Mouse (Mus musculus): Measurements from ENCODE around the gene Gm20388. TPM values are rescaled to one million over a fixed set of nuclear protein-coding genes. Genes with fewer than 3 reads are reported as not detected.

The Gm20388 gene
- polyA plus RNA-seq, 1 experiment from 2014 or later, result 5.5 TPM

DNA sequence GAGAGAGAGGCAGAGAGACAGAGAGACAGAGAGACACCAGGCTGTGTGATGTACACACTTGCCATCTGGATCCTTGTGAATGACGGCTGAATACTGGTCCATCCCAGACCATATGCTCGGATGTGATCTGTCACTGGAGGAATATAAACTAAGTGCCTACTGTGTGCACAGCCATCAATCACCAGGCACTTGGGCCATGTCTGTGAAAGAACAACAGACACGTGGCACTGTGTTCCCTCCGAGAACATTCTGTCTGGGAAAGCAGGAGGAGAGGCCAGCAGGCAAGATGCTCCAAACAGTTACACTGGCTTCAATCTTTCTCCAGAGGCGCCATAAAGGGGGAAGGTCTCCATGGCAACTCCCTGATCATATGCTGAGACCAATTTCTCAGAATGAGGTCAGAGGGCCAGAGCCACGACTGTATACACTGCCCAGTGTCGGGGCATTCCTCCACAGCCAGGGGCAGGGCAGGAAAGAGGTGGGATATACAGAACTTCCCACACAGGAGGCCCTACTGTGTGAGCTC, 269.9 kb downstream of the Gm20388 start:
- no peak overlapping the region for H3K4me2 ChIP-seq
- no peaks in the 10 kb centered on the region for H3K9me3 ChIP-seq
- H3K36me3 ChIP-seq, result no peaks in the 10 kb centered on the region
- no peak for ATAC-seq (ENCODE audit: borderline replicate concordance, extremely low read depth, low FRiP score, low TSS enrichment)
- H3K27ac ChIP-seq, result no peak overlapping the region
- peaks cover 18% of the 10 kb centered on the region for H3K27me3 ChIP-seq
- no peak overlapping the region for H3K9ac ChIP-seq
- H3K4me1 ChIP-seq, result peaks cover 54% of the 10 kb centered on the region
- no peak overlapping the region for H3K4me3 ChIP-seq
- 35% methylated on average over 7 of the region's 7 CpGs for WGBS

DNA sequence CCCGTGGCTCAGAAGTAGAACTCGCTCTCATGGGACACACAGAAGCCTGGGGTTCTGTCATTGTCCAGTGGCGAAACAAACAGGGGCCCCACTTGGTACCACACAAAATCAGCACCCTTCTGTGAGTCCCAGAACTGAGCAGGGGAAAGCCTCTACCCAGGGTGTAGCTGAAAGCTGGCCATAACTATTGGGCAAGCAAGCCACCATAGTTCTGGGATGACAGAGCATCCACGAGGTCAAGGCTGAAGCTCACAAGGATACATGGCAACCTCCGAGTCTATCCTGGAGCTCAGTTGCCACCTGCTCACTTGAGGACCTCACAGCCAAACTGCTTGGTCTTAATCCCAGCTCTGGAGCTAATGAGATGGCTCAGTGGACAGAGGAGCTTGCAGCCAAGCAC, 270.6 kb downstream of the Gm20388 start:
- no peak overlapping the region for H3K4me3 ChIP-seq
- H3K9ac ChIP-seq, result no peak overlapping the region
- H3K36me3 ChIP-seq, result no peaks in the 10 kb centered on the region
- H3K4me2 ChIP-seq, result no peak overlapping the region
- ATAC-seq (ENCODE audit: borderline replicate concordance, extremely low read depth, low FRiP score, low TSS enrichment), result no peak
- H3K4me1 ChIP-seq, result peaks cover 62% of the 10 kb centered on the region
- peaks cover 15% of the 10 kb centered on the region for H3K27me3 ChIP-seq
- 76% methylated on average over 5 of the region's 5 CpGs for WGBS
- H3K27ac ChIP-seq, result no peak overlapping the region
- no peaks in the 10 kb centered on the region for H3K9me3 ChIP-seq

DNA sequence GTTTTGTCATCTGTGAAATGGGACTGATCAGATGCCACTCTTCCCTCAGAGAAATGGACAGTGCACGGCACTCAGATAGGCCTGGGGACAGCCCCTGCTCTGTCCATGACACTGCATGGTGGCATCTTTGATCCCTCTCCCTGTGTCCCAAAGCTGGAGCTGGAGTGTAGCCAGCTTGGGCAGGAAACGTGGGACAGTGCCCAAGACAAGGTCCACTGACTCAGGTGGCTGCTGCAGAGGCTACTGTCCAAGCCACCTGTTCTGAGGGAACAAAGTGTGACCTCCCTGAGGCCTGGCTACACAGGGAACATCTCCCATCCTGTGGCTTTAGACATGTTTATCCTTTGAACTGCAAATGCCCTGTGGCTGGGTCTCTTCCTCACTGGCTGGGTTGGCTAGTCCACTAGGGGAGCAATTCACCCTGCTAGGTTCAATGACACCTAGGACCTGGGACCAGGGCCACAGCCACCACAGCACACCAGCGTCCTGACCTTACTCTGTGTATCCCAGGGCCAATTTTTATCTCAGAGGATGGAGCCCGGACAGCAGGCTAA, 271.3 kb downstream of the Gm20388 start:
- Histone ChIP-seq H3K36me3 (no peaks in the 10 kb centered on the region), H3K4me2 (no peak overlapping the region), H3K9ac (no peak overlapping the region), H3K4me3 (no peak overlapping the region), H3K4me1 (peaks cover 63% of the 10 kb centered on the region), H3K27me3 (peaks cover 10% of the 10 kb centered on the region; the same call in 1 of the 2 replicates), H3K9me3 (no peaks in the 10 kb centered on the region), H3K27ac (no peak overlapping the region)
- no peak for ATAC-seq (ENCODE audit: borderline replicate concordance, extremely low read depth, low FRiP score, low TSS enrichment)
- 61% methylated on average over 4 of the region's 4 CpGs for WGBS

DNA sequence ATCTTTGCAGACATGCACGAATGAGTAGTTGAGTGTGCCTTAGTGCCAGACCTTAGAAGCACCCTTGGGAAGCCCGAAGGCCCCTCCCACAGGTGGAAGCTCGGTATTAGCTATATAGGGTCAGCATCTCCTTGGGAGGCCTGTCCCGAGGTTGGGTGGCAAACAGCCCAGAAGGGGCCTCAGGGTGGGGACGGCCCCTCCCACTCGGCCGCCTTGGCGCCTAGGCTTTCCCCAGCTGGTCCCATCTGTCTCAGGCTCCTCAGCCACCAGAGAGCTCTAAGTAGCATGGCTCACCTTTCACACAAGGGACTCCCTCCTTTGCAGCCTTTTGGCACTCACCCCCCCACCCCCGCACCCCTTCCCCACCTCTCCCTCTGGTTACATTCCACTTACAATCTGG, 273.7 kb downstream of the Gm20388 start:
- peaks cover 61% of the 10 kb centered on the region for H3K4me1 ChIP-seq
- 0 out of 2 replicates have a peak, but pooled peaks have one; percentile 25 for ATAC-seq (ENCODE audit: borderline replicate concordance, extremely low read depth, low FRiP score, low TSS enrichment)
- no peaks in the 10 kb centered on the region for H3K9me3 ChIP-seq
- WGBS, result 14% methylated on average over 9 of the region's 9 CpGs
- H3K36me3 ChIP-seq, result no peaks in the 10 kb centered on the region
- H3K9ac ChIP-seq, result no peak overlapping the region
- H3K27ac ChIP-seq, result peak overlapping the region; percentile 80; the same call in 1 of the 2 replicates
- no peak overlapping the region for H3K4me3 ChIP-seq
- peak overlapping the region; percentile 18; the same call in 1 of the 2 replicates for H3K4me2 ChIP-seq
- H3K27me3 ChIP-seq, result no peaks in the 10 kb centered on the region

DNA sequence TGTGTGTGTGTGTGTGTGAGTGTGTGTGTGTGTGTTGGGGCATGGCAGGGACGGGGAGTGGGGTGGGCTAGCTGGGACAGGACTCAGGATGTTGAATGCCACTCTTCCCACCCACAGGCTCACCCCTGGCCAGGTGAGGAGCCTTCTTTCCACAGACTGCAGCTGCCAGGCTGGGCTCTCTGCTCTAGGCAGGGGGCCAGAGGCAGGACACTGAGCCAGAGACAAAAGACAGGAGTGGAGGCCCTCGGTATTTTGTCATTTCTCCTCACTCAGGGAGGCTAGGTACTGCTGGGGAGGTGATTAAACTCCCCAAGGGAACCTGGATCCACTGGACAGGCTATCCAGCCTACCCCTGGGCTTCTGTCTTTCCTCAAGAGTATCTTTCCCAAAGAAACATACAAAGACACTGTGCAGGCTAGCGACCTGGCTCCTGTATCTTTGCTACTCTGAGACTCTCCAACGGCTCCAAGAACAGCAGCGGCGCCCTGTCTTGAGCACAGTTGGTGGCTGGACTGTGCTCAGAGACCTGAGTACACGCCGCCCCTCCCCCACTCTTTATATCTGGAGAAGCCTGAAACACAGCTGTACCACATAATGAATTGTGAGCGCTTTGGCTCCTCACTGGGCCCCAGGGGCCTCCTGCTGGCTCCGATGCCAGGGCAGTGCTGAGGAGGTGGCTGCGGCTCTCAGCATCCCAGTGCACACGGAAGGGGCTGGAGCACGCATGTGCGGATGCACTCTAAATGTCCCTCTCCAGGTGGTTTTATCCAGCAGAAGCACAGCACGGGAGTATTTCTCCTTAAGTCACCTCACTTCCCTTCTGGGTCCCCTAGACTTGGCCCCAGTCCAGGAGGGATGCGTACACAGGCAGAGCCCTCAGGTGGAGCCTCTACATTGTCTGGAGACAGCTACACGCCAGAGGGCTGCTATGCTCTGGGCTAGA, 274.5 kb downstream of the Gm20388 start:
- 0 out of 2 replicates have a peak overlapping the region, but pooled peaks have one; percentile 9 for H3K9ac ChIP-seq
- peak; percentile 24; the same call in 1 of the 2 replicates for ATAC-seq (ENCODE audit: borderline replicate concordance, extremely low read depth, low FRiP score, low TSS enrichment)

DNA sequence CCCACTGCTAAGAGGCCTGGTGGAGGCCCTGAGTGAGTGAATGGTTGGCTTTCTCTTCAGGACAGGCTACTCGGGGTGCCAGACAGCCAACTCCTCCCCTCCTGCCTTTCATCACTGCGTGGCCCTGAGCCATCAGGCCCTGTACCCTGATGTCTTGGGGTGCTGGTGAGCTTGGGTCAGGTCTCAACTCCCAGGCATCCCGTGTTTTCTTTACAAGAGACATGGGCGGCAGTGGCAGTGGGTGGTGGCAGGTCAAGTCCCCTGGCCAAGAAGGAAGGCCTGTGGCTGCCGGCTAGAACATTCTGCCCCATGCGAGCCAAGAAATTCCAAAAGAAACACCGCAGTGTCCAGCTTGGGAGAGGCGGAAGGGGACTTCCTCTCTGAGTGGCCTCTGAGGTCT, 275.8 kb downstream of the Gm20388 start:
- Histone ChIP-seq H3K4me1 (peaks cover 69% of the 10 kb centered on the region), H3K27ac (no peak overlapping the region; the same call in 1 of the 2 replicates)

More for the DNA sequence above, 274.5 kb downstream of the Gm20388 start:
- WGBS, result 17% methylated on average over 17 of the region's 17 CpGs
- no peaks in the 10 kb centered on the region for H3K9me3 ChIP-seq
- no peaks in the 10 kb centered on the region for H3K27me3 ChIP-seq
- no peak overlapping the region for H3K4me3 ChIP-seq
- H3K4me2 ChIP-seq, result peak overlapping the region; percentile 25
- peaks cover 66% of the 10 kb centered on the region for H3K4me1 ChIP-seq
- H3K27ac ChIP-seq, result peak overlapping the region; percentile 80
- no peaks in the 10 kb centered on the region for H3K36me3 ChIP-seq

DNA sequence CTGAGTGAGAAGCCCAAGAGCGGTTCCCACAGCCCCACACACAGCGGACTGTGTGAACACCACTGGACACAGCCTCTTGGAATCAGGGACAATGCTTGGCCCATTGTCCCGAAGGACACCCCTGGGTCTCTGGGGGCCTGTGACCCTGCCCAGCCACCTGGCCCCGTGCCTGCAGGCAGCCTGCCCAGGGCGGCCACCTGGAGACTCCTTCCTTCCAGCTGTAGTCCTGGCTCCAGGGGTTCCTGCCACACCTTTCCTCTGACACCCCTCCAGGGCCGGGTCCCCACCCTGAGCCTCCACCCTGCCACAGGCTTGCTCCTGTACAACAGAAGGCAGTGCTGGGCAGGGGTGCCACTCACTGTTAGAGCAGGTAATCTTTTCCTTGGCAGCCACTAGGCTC, 277.9 kb downstream of the Gm20388 start:
- WGBS, result 77% methylated on average over 6 of the region's 6 CpGs
- no peaks in the 10 kb centered on the region for H3K36me3 ChIP-seq

More for the DNA sequence above, 275.8 kb downstream of the Gm20388 start:
- Histone ChIP-seq H3K9ac (no peak overlapping the region), H3K36me3 (no peaks in the 10 kb centered on the region), H3K27me3 (no peaks in the 10 kb centered on the region), H3K4me2 (no peak overlapping the region), H3K9me3 (no peaks in the 10 kb centered on the region), H3K4me3 (no peak overlapping the region)
- ATAC-seq (ENCODE audit: borderline replicate concordance, extremely low read depth, low FRiP score, low TSS enrichment), result no peak
- WGBS, result 37% methylated on average over 8 of the region's 8 CpGs

DNA sequence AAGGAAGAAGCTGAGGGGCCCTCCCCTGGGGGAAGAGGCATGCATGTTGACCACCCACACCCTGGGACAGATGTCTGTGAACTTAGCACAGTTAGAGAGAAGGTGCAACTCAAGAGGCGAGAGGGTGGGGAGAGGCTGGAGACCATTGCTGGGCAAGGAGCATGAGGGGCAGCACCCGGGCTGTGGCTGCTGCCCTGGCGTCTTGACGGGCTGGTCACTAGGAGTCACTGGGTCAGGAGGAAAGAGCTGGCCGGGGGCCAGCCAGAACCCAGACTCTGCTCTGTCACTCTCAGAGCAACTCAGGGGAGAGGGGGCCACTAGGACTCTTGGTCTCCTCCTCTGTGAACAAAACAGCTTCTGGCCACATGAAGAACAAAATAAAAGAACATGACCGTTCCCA, 278.8 kb downstream of the Gm20388 start:
- Histone ChIP-seq H3K4me2 (no peak overlapping the region), H3K27me3 (no peaks in the 10 kb centered on the region), H3K9ac (no peak overlapping the region), H3K4me1 (peaks cover 70% of the 10 kb centered on the region), H3K36me3 (no peaks in the 10 kb centered on the region), H3K27ac (no peak overlapping the region), H3K4me3 (no peak overlapping the region), H3K9me3 (no peaks in the 10 kb centered on the region)
- WGBS, result 48% methylated on average over 6 of the region's 6 CpGs
- ATAC-seq (ENCODE audit: borderline replicate concordance, extremely low read depth, low FRiP score, low TSS enrichment), result no peak

More for the DNA sequence above, 277.9 kb downstream of the Gm20388 start:
- H3K4me1 ChIP-seq, result peaks cover 76% of the 10 kb centered on the region
- no peaks in the 10 kb centered on the region for H3K9me3 ChIP-seq
- no peak overlapping the region for H3K27ac ChIP-seq
- no peak for ATAC-seq (ENCODE audit: borderline replicate concordance, extremely low read depth, low FRiP score, low TSS enrichment)
- no peak overlapping the region for H3K9ac ChIP-seq
- H3K4me2 ChIP-seq, result no peak overlapping the region
- H3K27me3 ChIP-seq, result no peaks in the 10 kb centered on the region
- no peak overlapping the region for H3K4me3 ChIP-seq

DNA sequence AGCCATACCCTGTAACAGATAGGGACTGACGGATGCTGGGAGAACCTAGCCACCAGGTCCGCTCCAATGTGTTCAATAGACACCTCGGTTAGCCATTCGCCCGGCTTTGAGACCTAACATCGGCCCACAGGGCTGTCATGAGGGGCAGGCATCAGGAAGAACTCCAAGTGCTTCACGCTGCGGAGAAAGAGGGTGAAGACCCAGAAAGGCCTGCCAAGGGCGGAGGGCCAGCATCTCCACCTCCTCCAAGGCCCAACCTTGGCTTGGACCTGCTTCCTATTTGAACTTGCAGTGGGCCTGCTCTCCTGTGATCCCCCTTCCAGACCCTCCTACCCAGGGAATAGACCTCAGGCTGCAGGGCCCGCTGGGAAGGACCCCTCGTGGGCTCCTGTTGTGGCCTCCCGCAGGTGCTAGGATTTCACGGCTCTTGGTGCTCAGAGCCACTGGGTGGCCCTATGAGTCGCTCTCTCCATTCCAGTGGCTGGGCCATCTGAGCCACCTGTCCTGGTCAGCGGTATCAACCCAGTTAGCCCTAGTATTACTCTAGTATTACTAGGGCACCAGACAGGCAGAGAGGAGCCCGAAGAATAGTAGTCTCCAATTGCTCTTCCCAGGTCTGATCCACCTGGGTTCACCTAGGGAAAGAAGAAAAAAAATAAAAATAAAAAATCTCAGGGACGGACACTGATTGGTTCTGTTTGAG, 279.6 kb downstream of the Gm20388 start:
- H3K4me1 ChIP-seq, result peaks cover 63% of the 10 kb centered on the region
- H3K4me3 ChIP-seq, result no peak overlapping the region
- no peaks in the 10 kb centered on the region for H3K9me3 ChIP-seq
- H3K9ac ChIP-seq, result no peak overlapping the region
- ATAC-seq (ENCODE audit: borderline replicate concordance, extremely low read depth, low FRiP score, low TSS enrichment), result no peak
- H3K4me2 ChIP-seq, result 0 out of 2 replicates have a peak overlapping the region, but pooled peaks have one; percentile 48
- no peaks in the 10 kb centered on the region for H3K27me3 ChIP-seq
- peak overlapping the region; percentile 93 for H3K27ac ChIP-seq
- 69% methylated on average over 17 of the region's 17 CpGs for WGBS
- no peaks in the 10 kb centered on the region for H3K36me3 ChIP-seq

DNA sequence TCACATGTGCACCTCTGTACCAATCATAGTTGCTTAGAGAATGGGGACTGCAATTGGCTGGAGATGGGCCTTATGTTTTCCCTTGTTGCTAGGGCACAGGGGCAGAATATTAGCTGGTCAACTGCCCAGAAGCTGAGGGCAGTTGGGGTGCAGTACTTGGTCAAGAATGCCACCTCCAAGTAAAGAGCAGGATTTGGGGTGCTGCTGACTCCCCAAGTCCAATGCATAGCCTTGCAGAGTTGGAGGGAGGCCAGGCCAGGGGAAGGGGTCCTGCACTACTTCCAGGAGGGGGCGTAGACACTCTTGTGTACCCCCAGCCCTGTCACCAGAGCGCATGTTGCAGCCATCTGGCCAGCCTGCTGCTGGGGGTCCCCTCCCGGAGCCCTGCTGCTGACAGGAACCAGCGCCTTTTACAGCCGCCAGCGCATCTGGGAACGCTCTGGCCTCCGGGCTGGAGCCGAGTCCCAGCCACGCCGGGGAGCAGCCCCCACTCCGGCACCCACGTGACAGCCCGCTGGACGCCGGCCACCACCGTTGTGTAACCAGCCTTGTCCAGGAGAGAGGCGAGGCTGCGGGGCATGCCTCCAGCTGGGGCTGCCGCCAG, 280.3 kb downstream of the Gm20388 start:
- Histone ChIP-seq H3K4me2 (peak overlapping the region; percentile 48), H3K4me3 (0 out of 2 replicates have a peak overlapping the region, but pooled peaks have one; percentile 13), H3K27me3 (no peaks in the 10 kb centered on the region), H3K9ac (no peak overlapping the region), H3K36me3 (no peaks in the 10 kb centered on the region), H3K27ac (peak overlapping the region; percentile 93), H3K4me1 (peaks cover 56% of the 10 kb centered on the region), H3K9me3 (no peaks in the 10 kb centered on the region)
- 22% methylated on average over 20 of the region's 20 CpGs for WGBS
- ATAC-seq (ENCODE audit: borderline replicate concordance, extremely low read depth, low FRiP score, low TSS enrichment), result peak; percentile 91

DNA sequence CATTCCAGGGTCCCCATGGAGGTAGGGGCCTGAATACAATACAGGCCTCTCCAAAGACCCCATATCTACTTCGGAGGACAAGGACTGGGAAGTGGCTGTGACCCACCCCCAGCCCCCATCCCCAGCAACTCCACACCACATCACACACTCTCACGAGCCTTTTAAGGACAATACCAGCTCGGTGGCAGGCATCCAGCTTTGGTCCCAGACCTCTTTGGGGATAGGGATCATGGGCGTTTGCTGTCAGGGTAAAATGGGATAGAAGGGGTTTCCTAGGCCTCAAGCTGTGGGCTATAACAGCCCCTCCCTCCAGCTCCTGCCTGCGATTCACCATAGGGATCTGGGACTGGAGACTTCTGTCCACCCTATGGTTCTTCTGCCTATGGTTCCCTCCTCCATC, 281.0 kb downstream of the Gm20388 start:
- no peak overlapping the region for H3K9ac ChIP-seq
- peak overlapping the region; percentile 48; the same call in 1 of the 2 replicates for H3K4me2 ChIP-seq
- 44% methylated on average over 5 of the region's 5 CpGs for WGBS
- ATAC-seq (ENCODE audit: borderline replicate concordance, extremely low read depth, low FRiP score, low TSS enrichment), result no peak
- no peaks in the 10 kb centered on the region for H3K27me3 ChIP-seq
- H3K36me3 ChIP-seq, result no peaks in the 10 kb centered on the region
- peaks cover 49% of the 10 kb centered on the region for H3K4me1 ChIP-seq
- peak overlapping the region; percentile 93 for H3K27ac ChIP-seq
- H3K9me3 ChIP-seq, result no peaks in the 10 kb centered on the region
- H3K4me3 ChIP-seq, result no peak overlapping the region

Data from lung, embryonic 15.5 days (tissue).